Mouse (Mus musculus): ENCODE results near the gene Vmn2r61. TPM values are rescaled to one million over a fixed set of nuclear protein-coding genes. Genes with fewer than 3 reads are reported as not detected.

Gene Vmn2r61
- not detected in 2 replicates for polyA plus RNA-seq (2012; rRNA removed)

GRCm38 (mm10) chr7:42259753-42260152, at the start of gene Vmn2r61:
Vmn2r61 (plus strand) TSS chr7:42260053.

Other genes with a start within 250 kb of the Vmn2r61 start
- not detected in 2 replicates for gene Vmn2r59, start 201.0 kb upstream of the Vmn2r61 start, polyA plus RNA-seq (2012; rRNA removed)
- gene Vmn2r60, start 152.3 kb upstream of the Vmn2r61 start, polyA plus RNA-seq (2012; rRNA removed) = not detected in 2 replicates
- not detected in 2 replicates for gene 4933421I07Rik, start 188.1 kb downstream of the Vmn2r61 start, polyA plus RNA-seq (2012; rRNA removed)
- gene Zfp141, start 245.7 kb downstream of the Vmn2r61 start, polyA plus RNA-seq (2012; rRNA removed) = 3.7 and 7.3 TPM in 2 replicates

Measured in ovary, adult 2 months (tissue).